Mouse (Mus musculus) brain, adult 10 weeks (tissue): ENCODE results near the gene Ube2j2. TPM values are rescaled to one million over a fixed set of nuclear protein-coding genes. Genes with fewer than 3 reads are reported as not detected.

ENCODE experiments used
- polyA plus RNA-seq: library from polyadenylated mRNA; stranded (reverse); fragments of 350-450 nt; fragmentation: Illumina TruSeq; extraction: RNeasy Lipid Tissue Mini Kit (QIAGEN cat#74804); gene quantifications from one replicate; pipeline ENCODE4 v1.2.3, GENCODE M21; 2015; ENCODE audit warnings: low read depth, low replicate concordance

Ube2j2 gene
- 56.7 TPM for polyA plus RNA-seq

DNA sequence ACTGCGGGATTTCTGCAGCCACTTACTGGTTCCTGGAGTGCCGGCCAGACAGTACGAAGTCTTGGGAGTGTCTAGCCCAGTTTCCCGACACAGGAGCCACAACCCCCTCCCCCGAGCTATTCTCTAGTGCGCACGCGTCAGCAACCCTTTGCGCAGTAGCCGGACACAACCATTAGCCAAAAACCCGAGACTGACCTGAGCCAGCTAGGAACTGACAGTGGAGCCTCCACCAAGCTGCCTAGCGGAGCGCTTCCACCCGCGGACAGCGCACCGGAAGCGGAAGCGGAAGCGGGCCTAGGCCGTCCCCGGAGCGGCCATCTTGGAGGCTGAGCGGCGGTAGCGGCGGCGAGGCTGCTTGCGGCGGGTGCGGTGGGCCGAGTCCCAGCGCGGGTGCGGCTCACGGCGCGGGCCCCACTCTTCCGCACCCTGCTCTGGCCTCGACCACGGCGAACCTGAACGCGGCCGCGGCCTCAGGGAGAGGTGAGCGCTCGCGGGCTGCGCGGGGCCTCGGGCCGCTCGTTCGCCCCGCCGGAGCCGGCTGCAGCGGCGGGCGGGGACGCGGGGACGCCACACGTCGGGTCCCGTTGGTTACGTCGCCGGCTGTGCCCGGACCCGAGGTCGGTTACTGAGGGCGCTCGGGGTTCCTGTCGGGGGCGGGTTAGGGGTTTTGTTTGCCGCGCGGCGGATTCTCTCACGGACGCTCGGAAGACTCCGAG is at the start of gene Ube2j2:
Ube2j2 (plus strand) TSS at position 298 of the 716 bp plus-strand sequence.

GRCm38 (mm10) chr4:155962167-155962971 is 18.7 kb downstream of the Ube2j2 start, which contains the start of gene C1qtnf12:
TSS of gene C1qtnf12 (plus strand) at chr4:155962318.

GRCm38 (mm10) chr4:155992241-155992905 is 48.7 kb downstream of the Ube2j2 start, which contains the start of the genes B3galt6 and Sdf4:
TSS of gene B3galt6 (minus strand) at chr4:155992649.
TSS of gene Sdf4 (plus strand) at chr4:155992872.

Other genes with a start within 250 kb of the Ube2j2 start
- 23.6 TPM for gene Fndc10, start 249.5 kb upstream of the Ube2j2 start, polyA plus RNA-seq
- 141 TPM for gene Ssu72, start 239.0 kb upstream of the Ube2j2 start, polyA plus RNA-seq
- gene Tmem240, start 209.0 kb upstream of the Ube2j2 start, polyA plus RNA-seq, result 47.3 TPM
- 50.0 TPM for gene Atad3a, start 182.7 kb upstream of the Ube2j2 start, polyA plus RNA-seq
- 23.2 TPM for gene Vwa1, start 169.1 kb upstream of the Ube2j2 start, polyA plus RNA-seq
- 62.7 TPM for gene Tmem88b, start 158.0 kb upstream of the Ube2j2 start, polyA plus RNA-seq
- not detected for gene Ankrd65, start 153.4 kb upstream of the Ube2j2 start, polyA plus RNA-seq
- 214 TPM for gene Mrpl20, start 141.0 kb upstream of the Ube2j2 start, polyA plus RNA-seq
- gene Ccnl2, start 131.3 kb upstream of the Ube2j2 start, polyA plus RNA-seq, result 66.1 TPM
- 148 TPM for gene Aurkaip1, start 112.6 kb upstream of the Ube2j2 start, polyA plus RNA-seq
- gene Mxra8, start 104.2 kb upstream of the Ube2j2 start, polyA plus RNA-seq, result 6.2 TPM
- 77.2 TPM for gene Dvl1, start 96.4 kb upstream of the Ube2j2 start, polyA plus RNA-seq
- 0.19 TPM for gene Tas1r3, start 80.5 kb upstream of the Ube2j2 start, polyA plus RNA-seq
- gene Cptp, start 74.4 kb upstream of the Ube2j2 start, polyA plus RNA-seq, result 17.8 TPM
- gene Ints11, start 74.3 kb upstream of the Ube2j2 start, polyA plus RNA-seq, result 36.3 TPM
- gene Pusl1, start 52.0 kb upstream of the Ube2j2 start, polyA plus RNA-seq, result 37.8 TPM
- gene Acap3, start 52.0 kb upstream of the Ube2j2 start, polyA plus RNA-seq, result 74.8 TPM
- 21.7 TPM for gene C1qtnf12, start 18.5 kb downstream of the Ube2j2 start, polyA plus RNA-seq
- 10.9 TPM for gene B3galt6, start 48.8 kb downstream of the Ube2j2 start, polyA plus RNA-seq
- gene Sdf4, start 49.0 kb downstream of the Ube2j2 start, polyA plus RNA-seq, result 237 TPM
- 2.8 TPM for gene Tnfrsf4, start 70.0 kb downstream of the Ube2j2 start, polyA plus RNA-seq
- gene Tnfrsf18, start 82.3 kb downstream of the Ube2j2 start, polyA plus RNA-seq, result not detected
- gene Ttll10, start 115.6 kb downstream of the Ube2j2 start, polyA plus RNA-seq, result 0.48 TPM
- gene 9430015G10Rik, start 166.2 kb downstream of the Ube2j2 start, polyA plus RNA-seq, result 20.4 TPM
- 0.34 TPM for gene Rnf223, start 186.7 kb downstream of the Ube2j2 start, polyA plus RNA-seq